Mouse (Mus musculus) liver, embryonic 14.5 days (tissue): ENCODE results near the gene Tmem200a.

Experiments
- CTCF ChIP-seq: IDR thresholded peaks from 2 replicates; pipeline ENCODE4 v1.5.1; 2016; ENCODE audit warnings: antibody characterized with exemption, low read depth, control low read depth
- EP300 ChIP-seq: IDR thresholded peaks from 2 replicates; pipeline ENCODE4 v1.6.1; 2016; ENCODE audit warnings: antibody characterized with exemption, low read depth

- TF ChIP-seq EP300 (no peak), CTCF (no peak)
These were observed 170.5 kb downstream of the Tmem200a start for GRCm38 (mm10) chr10:25908027-25909012.
